Mouse (Mus musculus) liver, adult 2 months (tissue): ENCODE data around the gene Pdzd2. TPM values are rescaled to one million over a fixed set of nuclear protein-coding genes. Genes with fewer than 3 reads are reported as not detected.
A peak's percentile ranks its signal among the peaks of the same experiment; 100 is the strongest.
"Not testable (repeated sequence)": the region's sequence is repeated elsewhere in the genome, so short reads cannot be mapped to it uniquely, and the experiment has no call there.

Experiments
- DNase-seq: peaks from one replicate; pipeline ENCODE4 v3.0.0-alpha.2; 2011; ENCODE audit warnings: low read depth, low spot score; ENCODE audit errors: extremely low read depth
- H3K27ac ChIP-seq: fragments of 200-500 bp; replicated peaks from 2 replicates; pipeline ENCODE4 v1.5.1; 2012; ENCODE audit warnings: low read depth, mild to moderate bottlenecking, control low read depth, inconsistent platforms, low read length; ENCODE audit not compliant: insufficient read depth
- H3K27me3 ChIP-seq: fragments of 200-500 bp; 2 replicates; pipeline ENCODE4 v1.6.1; 2012; ENCODE audit warnings: mild to moderate bottlenecking, moderate library complexity, low read length, inconsistent platforms; ENCODE audit not compliant: control insufficient read depth, insufficient read depth
- H3K36me3 ChIP-seq: fragments of 200-500 bp; 2 replicates; pipeline ENCODE4 v1.6.1; 2012; ENCODE audit warnings: low read length, inconsistent platforms; ENCODE audit not compliant: control insufficient read depth, insufficient read depth
- H3K4me1 ChIP-seq: fragments of 200-500 bp; 2 replicates; pipeline ENCODE4 v1.6.1; 2011; ENCODE audit warnings: low read length; ENCODE audit not compliant: control insufficient read depth, insufficient read depth
- H3K4me3 ChIP-seq: fragments of 200-500 bp; 2 replicates; pipeline ENCODE4 v1.5.1; 2011; ENCODE audit warnings: low read depth, mild to moderate bottlenecking, control low read depth, low read length, moderate library complexity; ENCODE audit not compliant: insufficient read depth
- H3K79me2 ChIP-seq: fragments of 200-500 bp; 2 replicates; pipeline ENCODE4 v1.6.1; 2012; ENCODE audit warnings: inconsistent platforms, mild to moderate bottlenecking, low read length, moderate library complexity; ENCODE audit not compliant: control insufficient read depth, insufficient read depth
- H3K9ac ChIP-seq: fragments of 200-500 bp; 2 replicates; pipeline ENCODE4 v1.6.1; 2012; ENCODE audit warnings: low read depth, mild to moderate bottlenecking, control low read depth, inconsistent platforms, low read length
- CTCF ChIP-seq: fragments of 200-500 bp; IDR thresholded peaks from 2 replicates; pipeline ENCODE4 v1.5.1; 2011; ENCODE audit warnings: low read depth, low read length, control low read depth
- POLR2A ChIP-seq: fragments of 200-500 bp; IDR thresholded peaks from 2 replicates; pipeline ENCODE4 v1.6.1; 2011; ENCODE audit warnings: low read length, control low read depth; ENCODE audit not compliant: insufficient read depth; ENCODE audit errors: extremely low read depth
- WGBS: fragments of 180-500 bp; shearing (Covaris S2); methylation state at CpG from one replicate; pipeline ENCODE4 v1.1.7; 2018; 5-methylcytosine and 5-hydroxymethylcytosine counted together
- polyA plus RNA-seq: library from polyadenylated mRNA; depleted of rRNA; stranded (reverse); fragments of >200 nt; gene quantifications from 2 replicates; pipeline ENCODE4 v1.2.3, GENCODE M21; 2012
- total RNA-seq: library from RNA; depleted of rRNA; stranded (reverse); fragments of >200 nt; gene quantifications from 2 replicates; pipeline ENCODE4 v1.2.3, GENCODE M21; 2014

The Pdzd2 gene
- total and polyA plus RNA-seq, 2 experiments = 0.11 to 0.74 TPM

DNA sequence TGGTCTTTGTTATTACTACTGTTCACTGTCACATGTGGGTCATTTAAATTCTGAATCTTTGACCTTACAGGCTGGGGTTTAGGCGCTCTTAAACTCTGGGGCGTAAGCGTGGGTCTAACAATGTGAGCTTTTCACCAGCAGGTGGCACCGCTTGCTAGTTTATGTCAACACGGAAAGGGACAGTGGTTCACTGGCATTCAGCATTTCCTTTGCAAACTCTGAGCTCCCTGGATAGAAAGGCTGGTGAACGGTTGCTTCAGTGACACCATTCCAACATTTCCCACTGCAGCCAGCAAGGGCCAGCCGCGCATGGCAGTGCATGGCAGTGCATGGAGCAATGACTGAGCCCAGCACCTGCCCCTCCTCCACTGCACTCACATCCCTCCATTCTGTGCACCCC lies 368.5 kb downstream of the Pdzd2 start:
- H3K4me1 ChIP-seq = peaks cover 6% of the 10 kb centered on the region
- WGBS = 4% methylated on average over 8 of the region's 8 CpGs
- H3K27ac ChIP-seq = no peak overlapping the region
- TF ChIP-seq POLR2A = no peak
- TF ChIP-seq CTCF = peak; percentile 75
- H3K27me3 ChIP-seq = no peaks in the 10 kb centered on the region
- DNase-seq = peak; percentile 66
- H3K9ac ChIP-seq = no peak overlapping the region
- H3K36me3 ChIP-seq = no peaks in the 10 kb centered on the region
- no peaks in the 10 kb centered on the region for H3K79me2 ChIP-seq
- H3K4me3 ChIP-seq = no peak overlapping the region

DNA sequence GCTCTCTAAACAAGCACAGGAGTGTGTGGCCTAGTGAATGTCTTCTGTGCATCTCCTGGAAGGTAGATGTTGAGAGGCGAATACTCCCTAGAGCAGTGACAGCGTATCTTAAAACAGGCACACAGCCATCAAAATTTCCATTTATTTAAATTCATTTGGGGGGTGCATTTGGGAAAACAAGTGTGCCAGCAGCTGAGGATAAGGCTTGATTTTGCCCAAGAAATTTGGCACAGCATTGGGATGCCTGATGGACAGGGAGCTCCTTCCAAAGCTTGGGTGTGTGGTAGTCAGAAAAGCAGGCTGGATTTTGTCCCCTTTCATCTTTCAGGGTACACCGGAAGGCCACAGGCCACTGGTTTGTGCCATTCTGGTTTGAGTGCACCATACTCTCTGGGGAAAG lies 369.6 kb downstream of the Pdzd2 start:
- Histone ChIP-seq H3K27me3 (no peaks in the 10 kb centered on the region), H3K36me3 (no peaks in the 10 kb centered on the region), H3K27ac (no peak overlapping the region), H3K4me3 (no peak overlapping the region), H3K79me2 (no peaks in the 10 kb centered on the region), H3K9ac (no peak overlapping the region), H3K4me1 (peaks cover 9% of the 10 kb centered on the region; the same call in 1 of the 2 replicates)
- 95% methylated on average over 3 of the region's 3 CpGs for WGBS
- DNase-seq = no peak
- TF ChIP-seq POLR2A (no peak), CTCF (no peak)

DNA sequence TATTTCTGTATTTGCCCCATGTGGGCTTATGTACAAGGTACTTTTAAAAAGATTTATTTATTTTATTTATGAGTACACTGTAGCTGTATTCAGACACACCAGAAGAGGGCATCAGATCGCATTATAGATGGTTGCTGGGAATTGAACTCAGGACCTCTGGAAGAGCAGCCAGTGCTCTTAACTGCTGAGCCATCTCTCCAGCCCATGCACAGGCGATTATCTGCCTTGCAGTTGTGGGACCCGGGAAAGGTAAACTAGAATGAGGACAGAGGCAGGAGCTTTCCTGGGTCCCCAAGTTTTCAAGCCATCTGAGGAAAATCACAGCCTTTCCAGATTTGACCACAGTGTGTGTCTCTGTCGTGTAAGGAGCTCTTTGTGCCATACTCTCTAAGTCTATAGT lies 370.9 kb downstream of the Pdzd2 start:
- Histone ChIP-seq H3K27me3 (no peaks in the 10 kb centered on the region), H3K27ac (no peak overlapping the region), H3K36me3 (no peaks in the 10 kb centered on the region), H3K9ac (no peak overlapping the region), H3K4me1 (peaks cover 9% of the 10 kb centered on the region; the same call in 1 of the 2 replicates), H3K4me3 (no peak overlapping the region), H3K79me2 (no peaks in the 10 kb centered on the region)
- 89% methylated on average over 4 of the region's 4 CpGs for WGBS
- TF ChIP-seq CTCF (no peak), POLR2A (no peak)
- no peak for DNase-seq

DNA sequence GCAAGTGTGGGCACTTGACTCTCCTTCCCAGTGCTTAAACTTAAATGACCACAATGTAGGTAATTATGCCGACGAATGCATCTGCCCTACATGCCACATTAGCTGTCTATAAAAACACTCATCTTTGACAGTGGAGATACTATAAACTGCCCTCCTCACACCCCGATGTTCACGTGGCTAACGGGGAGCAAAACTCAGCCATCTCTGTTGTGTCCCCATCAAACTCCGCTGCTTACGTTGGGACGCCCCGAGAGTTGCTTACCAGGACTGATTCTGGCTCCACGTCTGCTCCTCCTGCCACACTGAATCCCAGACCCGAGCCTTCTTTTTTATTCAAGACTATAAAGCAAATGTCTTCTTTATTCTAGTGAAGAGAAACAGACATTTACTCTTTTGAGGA lies 371.4 kb downstream of the Pdzd2 start:
- H3K9ac ChIP-seq = no peak overlapping the region
- H3K4me1 ChIP-seq = peaks cover 9% of the 10 kb centered on the region; the same call in 1 of the 2 replicates
- no peaks in the 10 kb centered on the region for H3K79me2 ChIP-seq
- no peak overlapping the region for H3K4me3 ChIP-seq
- DNase-seq = no peak
- H3K27ac ChIP-seq = no peak overlapping the region
- no peaks in the 10 kb centered on the region for H3K36me3 ChIP-seq
- H3K27me3 ChIP-seq = no peaks in the 10 kb centered on the region
- TF ChIP-seq POLR2A (no peak), CTCF (no peak)
- WGBS = 93% methylated on average over 11 of the region's 11 CpGs

DNA sequence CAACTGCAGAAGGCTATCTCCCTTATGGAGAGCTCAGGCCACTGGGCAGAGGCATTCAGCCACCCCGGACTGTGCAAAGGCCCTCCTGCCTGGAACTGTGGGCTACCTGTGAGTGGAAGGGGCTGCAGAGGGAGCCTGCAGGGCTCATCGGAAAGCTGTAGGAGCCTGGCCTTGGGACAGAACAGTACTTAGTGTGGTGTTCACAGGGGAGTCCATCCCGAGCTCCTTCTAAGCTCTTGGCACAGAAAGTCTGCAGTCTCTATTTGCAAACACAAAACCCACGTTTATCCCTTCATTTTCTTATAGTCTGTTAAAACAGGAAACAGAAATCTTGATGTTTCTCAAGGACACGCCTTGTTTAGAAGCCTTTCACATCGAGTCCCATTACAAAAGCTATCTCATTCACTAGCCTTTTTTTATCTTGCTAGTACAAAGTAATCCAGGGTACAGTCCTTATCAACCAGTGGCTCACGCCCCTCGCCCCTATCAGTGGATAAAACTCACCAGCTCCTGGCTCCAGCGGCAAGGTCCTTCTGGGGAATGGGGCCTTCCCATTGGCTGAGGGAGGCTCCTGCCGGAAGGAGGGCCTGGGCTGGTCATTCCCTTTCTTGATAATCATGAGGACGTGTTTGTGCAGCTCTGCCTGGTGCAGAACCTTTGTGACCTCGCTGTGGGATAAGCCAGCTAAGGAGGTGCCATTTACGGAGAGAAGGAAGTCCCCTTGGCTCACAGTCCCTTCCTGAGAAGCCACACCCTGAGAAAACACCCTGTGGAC lies 372.2 kb downstream of the Pdzd2 start:
- 72% methylated on average over 13 of the region's 13 CpGs for WGBS
- no peak overlapping the region for H3K27ac ChIP-seq
- no peak for DNase-seq
- H3K36me3 ChIP-seq = no peaks in the 10 kb centered on the region
- H3K9ac ChIP-seq = no peak overlapping the region
- no peaks in the 10 kb centered on the region for H3K27me3 ChIP-seq
- peaks cover 9% of the 10 kb centered on the region; the same call in 1 of the 2 replicates for H3K4me1 ChIP-seq
- TF ChIP-seq POLR2A (no peak), CTCF (no peak)
- H3K79me2 ChIP-seq = no peaks in the 10 kb centered on the region
- no peak overlapping the region for H3K4me3 ChIP-seq

DNA sequence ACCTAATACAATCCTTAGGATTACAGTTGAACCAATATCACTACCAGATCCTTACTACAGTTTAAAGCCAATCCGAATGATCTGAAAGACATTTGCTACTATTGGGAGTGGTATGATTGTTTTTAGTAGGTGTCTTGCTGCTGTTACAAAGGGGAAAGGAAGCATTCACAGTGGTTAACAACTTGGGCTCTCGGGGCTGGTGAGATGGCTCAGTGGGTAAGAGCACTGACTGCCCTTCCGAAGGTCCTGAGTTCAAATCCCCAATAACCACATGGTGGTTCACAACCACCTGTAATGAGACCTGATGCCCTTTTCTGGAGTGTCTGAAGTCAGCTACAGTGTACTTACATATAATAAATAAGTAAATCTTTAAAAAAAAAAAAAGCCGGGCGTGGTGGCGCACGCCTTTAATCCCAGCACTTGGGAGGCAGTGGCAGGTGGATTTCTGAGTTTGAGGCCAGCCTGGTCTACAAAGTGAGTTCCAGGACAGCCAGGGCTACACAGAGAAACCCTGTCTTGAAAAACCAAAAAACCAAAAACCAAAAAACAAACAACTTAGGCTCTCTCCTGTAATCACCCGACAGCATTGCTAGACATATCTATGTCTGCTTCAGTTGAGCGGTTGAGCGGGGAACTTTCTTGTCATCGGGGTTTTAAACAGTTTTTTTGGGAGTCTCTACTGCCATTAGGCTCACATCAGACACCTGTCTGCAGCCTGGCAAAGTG lies 373.0 kb downstream of the Pdzd2 start:
- WGBS = 96% methylated on average over 11 of the region's 11 CpGs
- not testable (repeated sequence) for H3K4me1 ChIP-seq, DNase-seq, H3K9ac ChIP-seq, H3K36me3 ChIP-seq, H3K79me2 ChIP-seq, H3K4me3 ChIP-seq, H3K27me3 ChIP-seq, H3K27ac ChIP-seq
